Mouse (Mus musculus) neural tube, embryonic 10.5 days (tissue): ENCODE data around the gene Nek11.

Experiments used
- DNase-seq: peaks from one replicate; pipeline ENCODE4 v3.0.0-alpha.2; 2017; ENCODE audit warnings: low spot score; ENCODE audit errors: extremely low spot score

The Nek11 gene

DNA sequence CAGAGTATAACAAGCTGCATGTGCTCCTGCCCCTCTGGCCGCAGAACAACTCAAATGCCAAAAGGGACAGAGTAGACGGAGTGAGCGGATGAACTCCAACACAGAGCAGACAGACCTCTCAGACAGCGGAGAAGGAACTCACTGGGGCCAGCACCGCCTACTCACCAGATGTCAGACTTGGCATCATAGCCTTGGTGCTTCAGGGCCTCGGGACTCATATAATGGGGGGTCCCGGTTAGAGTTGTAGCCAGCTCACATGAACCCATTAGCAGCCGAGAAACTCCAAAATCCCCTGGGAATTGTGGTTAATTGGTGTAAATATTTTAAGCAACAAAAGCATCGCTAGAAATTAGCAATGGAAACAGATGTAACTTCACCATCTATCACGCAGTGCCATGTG lies 82.1 kb downstream of the Nek11 start:
- DNase-seq = no peak

DNA sequence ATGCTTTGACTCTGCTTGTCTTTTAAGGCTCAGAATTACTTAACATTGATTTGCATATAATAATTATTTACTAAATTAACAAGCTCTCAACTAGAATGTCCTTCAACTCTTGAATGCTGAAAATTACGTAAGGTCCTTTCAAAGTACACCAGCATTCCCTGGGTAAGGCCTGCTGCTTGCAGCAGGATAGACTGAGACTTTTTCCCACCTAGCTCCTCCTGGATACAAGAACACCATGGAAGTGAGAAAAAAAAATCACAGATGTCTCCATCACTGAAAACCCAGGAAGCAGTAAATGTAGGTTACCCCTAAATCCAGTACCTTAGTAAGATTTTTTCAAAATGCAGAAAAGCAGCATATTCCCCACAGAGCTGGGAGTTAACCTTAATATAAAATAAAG lies 82.6 kb downstream of the Nek11 start:
- no peak for DNase-seq

DNA sequence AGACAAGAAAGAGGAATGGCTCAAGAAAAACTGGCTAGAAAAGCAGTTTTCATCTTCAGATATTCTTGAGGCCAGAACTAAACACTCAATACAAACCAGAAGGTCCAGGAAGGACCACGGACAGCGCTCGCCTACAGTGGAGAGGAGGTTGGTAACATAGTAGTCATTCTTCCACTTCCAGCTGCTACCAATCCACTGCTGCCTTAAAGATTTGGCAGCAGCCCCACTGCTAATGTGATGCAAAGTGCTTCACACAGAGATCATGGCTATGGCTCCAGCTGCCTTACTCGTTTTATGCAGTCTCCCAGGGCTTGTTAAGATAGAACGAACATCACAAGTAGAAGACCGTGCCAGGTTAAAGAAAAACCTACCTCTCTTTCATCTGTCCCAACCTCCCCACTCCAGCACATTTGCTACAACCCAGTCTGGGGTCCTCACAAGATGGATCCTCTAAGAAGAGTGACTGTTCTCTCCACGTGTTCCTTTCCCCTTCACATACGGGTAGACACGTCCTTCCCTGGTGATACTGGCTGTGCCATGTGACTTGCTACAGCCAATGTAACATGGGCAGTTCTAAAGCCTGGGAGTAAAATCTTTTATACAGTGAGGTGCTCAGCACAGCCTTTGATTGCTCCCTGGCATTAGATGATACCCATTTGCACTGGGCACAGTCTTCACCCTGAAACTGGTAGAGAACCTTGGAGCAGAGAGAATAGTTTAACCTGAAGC lies 85.6 kb downstream of the Nek11 start:
- DNase-seq = no peak

DNA sequence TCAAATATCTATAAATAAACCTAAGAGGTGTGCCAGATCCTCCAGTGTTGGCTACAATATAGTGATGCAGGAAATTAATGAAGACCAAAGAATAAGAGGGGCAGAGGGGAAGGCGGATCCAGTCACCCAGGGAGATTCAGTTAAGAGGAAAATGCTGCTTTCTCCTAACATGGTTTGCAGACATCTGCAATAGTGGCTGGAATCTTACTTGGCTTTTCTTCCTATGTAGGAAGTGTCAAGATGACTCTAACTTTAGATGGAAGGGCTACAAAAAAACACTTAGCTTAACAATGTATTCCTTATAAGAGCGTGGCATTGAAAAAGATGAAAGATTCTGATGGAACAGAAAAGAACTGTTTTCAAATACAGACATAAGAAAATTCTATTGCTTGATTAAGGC lies 89.3 kb downstream of the Nek11 start:
- DNase-seq = no peak

DNA sequence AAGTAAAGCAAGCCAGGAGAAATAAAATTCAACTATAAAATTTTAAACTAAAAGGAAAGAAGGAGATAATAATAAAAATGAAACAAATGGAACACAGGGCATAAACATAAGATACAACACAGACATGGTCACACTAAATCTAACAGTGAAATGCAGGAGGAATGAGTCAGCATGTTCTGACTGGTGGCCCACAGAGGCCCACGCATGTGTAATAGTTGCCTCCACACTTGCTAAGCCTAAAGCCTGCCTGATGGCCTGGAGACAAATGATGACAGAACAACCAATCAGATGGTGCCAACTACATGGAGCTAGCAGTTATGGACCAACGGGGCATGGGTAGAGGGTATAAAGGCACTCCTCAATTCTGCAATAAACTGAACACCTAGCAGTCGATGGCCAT lies 93.1 kb downstream of the Nek11 start:
- no peak for DNase-seq

DNA sequence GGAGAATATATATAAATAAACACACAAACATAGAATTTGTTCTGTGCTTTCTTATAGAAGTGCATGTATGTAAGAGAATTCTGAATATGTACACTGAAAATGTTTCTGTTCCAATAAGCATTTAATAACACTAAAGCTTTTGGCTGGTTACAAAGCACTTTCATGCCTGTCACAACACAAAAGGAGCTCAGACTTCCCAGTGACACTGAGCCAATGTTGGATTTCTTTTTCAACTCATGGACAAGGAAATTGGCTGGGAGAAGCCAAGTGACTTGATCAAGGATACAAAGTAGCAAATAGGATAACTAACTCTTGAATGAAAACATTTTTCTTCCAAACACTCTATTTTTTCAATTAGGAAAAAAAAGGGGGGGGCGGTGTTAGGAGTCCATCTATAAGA lies 93.9 kb downstream of the Nek11 start:
- DNase-seq = no peak

DNA sequence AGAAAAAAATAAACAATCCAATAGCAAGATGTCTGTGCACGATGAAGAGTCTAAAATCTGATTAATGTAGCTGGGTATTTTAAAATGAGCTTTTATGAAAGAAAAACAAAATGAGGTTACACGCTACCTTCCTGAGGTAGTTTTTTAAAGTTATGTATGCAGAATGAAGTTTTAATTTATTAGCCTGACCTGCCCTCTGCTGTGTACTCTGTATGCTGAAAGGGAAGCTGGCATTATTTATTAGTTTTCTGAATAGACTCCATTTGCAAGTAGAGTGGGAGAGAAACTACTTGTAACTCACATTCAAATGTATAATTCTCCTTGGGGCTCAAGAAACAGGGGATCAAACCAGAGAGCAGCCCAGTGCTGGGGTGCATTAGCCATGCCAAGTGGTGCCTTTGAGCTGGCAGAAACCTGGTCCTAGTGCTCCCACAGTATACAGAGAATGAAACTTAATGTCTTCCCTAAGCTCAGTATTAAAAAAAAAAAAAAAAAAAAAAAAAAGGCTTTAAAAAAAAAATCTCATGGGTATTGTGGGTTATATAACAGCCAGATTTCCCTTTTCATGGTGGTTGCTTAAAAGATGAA lies 94.5 kb downstream of the Nek11 start:
- DNase-seq = no peak

DNA sequence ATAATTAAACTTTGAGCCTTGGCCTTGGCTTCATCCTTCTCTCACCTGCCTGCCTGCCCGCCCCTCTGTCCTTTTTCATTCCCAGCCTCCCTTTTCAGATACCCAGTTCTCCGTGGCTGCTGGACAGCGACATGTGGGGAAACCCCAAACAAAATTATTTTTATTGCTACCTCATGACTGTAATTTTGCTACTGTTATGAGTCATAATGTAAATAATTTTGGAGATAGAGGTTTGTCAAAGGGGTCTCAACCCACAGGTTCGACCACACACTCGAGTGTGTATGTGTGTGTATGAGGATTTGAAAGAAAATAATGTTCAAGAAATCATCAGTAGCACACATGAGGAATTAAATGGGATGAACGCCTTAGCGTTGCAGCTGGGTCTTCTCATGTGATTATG lies 110.7 kb downstream of the Nek11 start:
- DNase-seq = no peak

DNA sequence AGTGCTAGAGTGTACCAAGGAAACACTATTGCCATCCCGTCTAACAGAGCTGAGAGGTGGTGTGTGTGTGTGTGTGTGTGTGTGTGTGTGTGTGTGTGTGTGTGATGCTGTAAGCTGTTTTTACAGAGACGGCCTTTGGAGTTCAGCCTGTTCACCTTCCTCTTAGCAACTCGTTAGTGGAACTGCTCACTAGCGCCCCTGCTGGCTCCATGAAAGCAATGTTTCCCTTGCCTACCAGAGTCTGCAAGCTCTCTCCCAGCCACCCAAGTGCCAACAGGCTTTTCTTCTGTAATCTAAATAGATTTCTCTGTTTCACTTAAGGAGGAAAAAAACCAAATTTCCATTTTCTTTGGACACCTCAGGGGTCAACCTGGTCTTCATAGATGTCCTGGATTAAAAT lies 112.6 kb downstream of the Nek11 start:
- DNase-seq = peak; percentile 51

DNA sequence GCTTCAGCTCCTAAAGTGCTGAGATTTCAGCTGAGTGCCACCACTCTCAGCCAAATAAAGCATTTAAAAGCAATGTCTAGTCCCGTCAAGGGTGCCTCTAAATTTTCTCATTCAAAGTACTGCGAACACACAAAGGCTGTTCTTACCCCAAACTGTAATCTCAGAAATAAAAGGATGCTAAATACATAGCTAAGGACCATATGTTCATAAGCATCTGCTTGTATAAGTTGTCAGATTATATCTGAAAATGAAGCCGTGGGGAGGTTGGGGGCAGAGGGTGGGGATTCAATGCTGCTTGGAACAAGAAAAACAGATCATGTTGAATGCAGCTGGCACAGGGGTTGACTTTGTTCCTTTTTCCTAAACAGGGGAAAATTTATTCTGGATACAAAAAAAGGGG lies 120.4 kb downstream of the Nek11 start:
- no peak for DNase-seq

DNA sequence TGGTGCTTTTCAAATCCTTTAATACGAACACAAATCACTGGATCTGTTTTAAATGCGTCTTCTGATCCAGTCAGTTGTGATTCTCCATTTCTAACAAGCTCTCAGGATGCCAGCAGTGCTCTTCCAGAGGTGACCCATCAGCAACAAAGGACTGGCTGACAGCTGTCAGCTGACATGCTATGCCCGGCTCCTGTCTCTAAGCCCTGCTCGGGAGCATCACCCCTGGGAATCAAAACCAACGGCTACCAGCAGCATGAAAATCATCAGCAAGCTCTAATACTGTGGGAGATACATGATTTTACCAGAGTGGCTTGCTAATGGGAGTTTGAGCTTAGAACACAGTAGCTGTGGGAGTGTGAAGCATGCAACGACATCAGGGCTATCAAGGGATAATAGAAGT lies 121.0 kb downstream of the Nek11 start:
- DNase-seq = no peak

DNA sequence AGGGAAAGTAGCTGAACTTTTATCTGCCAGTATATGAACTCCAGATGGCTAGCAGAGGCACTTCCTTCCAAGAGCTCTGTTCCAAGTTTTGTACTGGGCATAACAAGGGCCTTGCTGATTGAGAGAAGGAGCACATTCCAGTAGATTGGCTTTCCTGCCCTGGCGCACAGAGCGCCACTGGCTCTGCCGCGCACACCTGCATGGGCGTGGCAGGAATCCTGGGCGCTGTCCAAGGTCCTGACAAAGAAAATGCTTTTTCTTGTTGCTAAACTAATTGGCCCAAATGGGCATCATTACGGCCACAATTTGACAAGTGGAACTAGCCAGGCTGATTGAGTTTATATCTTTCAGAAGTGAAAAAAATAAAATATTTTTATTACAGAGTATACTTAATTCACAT lies 123.1 kb downstream of the Nek11 start:
- DNase-seq = peak; percentile 30

DNA sequence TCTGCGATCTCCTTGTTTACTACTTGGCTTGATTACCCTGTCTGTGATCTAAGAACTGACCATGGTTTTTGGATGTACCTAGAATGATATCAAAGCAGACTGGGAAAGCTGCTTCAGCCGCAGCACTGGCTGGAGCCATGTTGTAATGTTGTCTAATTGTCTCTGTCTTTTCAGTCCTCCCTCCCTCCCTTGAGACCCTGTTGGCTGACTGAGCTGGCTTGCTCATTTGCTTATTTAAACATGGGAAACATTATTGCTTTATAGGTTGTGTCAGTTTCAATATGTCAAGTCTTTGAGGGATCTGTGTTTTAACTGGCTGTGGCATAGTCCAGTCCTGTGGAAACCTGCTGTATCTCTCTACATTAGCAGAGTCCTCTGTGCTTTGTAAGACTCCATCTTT lies 132.2 kb downstream of the Nek11 start:
- no peak for DNase-seq

DNA sequence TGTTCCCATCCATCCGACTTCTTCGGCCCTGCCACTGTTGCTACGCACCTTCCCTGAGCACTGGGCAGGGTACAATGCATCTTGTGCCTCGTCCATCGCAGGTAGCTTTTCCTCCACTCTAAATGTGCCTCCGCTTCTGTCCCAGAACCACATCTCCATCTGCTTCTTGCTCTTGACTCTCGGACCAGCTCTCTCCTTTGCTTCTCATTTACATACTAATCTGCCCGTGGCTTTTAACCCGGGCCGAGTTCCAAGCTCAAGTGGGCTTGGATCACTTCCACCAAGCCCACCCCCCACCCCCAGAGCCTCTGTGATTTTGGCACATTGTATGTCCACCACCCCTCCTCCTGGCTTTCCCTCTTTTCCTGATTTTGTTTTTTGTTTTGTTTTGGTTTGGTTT lies 137.7 kb downstream of the Nek11 start:
- no peak for DNase-seq

DNA sequence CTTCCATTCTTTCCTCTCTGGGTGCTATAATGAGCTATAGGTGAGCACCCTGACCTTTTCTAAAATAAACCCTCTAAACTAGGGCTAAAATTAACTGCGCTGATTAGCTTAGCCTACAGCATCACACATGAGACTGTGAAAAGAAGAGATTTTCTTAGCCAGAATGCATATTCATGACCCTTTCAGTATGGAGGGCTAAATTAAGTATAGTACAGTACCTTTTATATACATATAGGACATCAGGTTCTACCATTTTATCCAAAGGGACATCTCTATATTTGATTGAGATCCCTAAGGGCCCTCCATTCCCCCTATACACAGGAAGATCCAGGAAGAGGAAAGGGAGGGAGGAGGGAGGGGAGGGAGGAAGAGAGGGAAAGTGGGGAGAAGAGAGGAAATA lies 141.2 kb downstream of the Nek11 start:
- DNase-seq = no peak

DNA sequence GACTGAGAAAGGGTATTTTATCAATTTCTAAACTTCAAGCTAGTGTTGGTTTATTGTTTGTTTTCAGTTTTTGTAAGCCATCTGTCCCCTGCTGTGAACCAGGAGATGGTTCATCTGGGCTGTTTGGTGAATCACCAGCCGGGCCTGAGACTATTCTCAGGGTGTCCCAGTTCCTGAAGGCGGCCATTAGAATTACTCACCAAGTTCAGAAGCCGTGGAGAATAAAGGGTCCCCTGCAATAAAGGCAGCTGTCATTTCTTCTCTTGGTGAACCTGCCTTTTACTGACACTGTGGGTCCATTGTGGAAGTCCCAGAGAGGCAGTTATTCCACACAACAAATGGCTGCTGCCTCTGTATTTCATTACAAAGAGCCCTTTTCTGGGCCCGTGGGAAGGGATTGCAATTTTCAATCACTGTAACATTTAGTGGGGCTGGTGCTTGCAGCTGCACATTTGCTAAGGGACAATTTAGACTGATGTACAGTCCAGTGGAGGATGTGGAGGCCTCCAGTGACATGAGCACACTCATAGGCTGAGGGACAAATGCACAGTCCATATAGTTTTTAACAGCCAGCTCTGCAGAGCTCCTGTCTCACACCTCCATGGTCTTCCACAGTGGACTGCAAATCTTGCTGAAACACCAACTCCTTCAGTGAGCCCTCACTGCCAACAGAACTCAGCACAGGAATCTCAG lies 142.8 kb downstream of the Nek11 start:
- no peak for DNase-seq

DNA sequence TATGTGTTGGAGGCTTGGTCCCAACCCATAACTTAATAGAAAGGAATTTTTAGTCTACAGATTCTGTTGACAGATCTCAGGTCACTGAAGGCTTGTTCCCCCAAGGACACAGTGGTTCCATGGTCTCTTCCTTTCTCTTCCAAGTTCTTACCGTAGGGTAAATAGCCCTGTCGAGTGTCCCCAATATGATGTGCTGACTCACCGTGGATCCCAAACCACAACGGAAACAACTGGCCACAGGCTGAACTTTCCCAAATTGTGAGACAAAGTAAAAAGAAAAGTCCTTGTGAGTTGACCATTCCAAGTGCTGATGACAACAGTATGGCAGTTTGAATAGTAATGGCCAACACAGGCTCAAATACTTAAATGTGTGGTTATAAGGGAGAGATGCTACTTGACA lies 144.1 kb downstream of the Nek11 start:
- DNase-seq = no peak

DNA sequence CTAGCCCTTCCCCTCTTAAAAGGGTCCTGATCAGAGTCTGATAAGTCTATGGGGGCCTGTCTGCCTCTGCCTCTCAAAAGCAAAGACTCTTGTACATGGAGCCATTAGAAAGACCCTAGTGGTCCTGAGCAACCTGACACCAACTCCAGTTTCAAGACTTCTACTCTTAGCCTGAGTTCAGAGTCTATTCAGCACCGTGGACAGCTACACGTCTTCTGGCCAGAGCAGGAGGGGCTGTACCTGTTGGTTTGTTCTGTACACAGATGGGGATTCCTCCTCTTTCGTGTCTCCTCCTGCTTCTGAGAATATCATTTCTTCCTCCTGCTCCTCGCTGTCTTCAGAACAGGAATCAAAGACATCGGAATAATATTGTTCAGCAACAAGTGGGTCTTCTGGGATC lies 151.3 kb downstream of the Nek11 start:
- DNase-seq = peak; percentile 40

DNA sequence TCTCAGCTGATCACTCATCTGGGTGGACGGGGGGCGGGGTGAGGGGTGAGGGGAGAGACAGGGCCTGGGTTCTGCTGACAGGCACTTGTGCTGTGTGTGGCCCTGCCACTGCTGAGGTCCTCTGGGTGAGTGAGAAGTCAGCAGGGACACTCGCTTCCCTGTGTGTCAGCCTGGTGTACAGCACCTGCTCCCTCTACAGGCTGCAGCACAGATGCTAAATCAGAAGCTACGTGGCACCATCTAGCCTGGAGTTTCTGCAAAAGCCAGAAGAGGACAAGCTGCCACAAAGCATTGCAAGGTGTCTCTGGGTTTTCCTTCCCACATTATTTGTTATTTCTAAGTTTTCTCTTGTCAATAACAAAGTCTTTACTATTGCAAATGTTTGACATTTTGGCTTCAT lies 180.9 kb downstream of the Nek11 start:
- no peak for DNase-seq

DNA sequence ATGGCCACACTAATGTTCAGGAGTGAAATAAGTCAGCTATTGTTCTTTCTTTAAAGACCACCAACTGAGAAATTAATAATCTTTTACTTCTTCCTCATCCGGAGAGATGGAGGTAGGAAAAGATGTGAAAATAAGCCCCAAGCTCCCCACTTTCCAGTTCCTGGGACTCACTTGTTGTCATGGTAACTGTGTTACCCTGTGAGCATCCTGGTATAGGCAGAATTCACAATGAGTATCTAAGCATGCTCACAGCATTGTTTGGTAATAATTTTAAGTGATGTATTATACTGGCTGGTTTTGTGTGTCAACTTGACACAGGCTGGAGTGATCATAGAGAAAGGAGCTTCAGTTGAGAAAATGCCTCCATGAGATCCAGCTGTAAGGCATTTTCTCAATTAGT lies 195.0 kb downstream of the Nek11 start:
- no peak for DNase-seq

DNA sequence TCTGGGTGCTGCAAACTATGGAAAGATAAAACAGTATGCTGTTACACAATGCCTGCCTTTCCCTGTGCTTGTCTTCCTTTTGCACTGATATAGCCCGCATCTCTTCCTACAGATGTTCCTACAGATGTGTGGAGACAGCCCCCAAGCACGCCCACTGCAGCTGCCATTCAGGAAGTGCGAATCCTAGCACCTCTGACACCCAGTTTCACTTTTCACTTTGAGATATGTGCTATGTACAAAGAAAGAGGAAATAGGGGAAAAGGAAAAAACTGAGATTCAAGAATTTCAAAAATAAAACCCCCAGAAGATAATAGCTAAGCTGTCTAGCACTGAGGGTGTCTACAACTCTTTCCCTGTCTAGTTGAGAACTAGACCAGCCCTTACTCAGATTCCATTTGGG lies 208.6 kb downstream of the Nek11 start:
- no peak for DNase-seq

DNA sequence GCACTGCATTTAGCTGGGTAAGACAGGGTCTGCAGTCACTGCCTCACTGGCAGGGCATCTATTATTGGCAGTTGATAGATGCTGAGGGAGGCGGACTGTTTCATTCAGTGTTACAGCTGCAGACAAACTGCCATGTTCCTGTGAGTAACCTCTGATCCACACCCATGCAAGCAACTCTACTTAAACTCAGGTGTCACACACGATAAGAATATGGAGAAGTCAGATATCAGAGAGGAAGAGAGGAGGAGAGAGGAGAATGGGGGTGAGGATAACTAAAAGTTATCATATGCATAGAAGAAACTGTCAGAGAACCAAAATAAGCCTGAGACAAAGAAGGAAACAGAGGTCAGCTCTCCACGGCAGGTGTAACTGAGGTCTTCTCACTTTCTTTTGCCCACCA lies 212.9 kb downstream of the Nek11 start:
- DNase-seq = no peak

DNA sequence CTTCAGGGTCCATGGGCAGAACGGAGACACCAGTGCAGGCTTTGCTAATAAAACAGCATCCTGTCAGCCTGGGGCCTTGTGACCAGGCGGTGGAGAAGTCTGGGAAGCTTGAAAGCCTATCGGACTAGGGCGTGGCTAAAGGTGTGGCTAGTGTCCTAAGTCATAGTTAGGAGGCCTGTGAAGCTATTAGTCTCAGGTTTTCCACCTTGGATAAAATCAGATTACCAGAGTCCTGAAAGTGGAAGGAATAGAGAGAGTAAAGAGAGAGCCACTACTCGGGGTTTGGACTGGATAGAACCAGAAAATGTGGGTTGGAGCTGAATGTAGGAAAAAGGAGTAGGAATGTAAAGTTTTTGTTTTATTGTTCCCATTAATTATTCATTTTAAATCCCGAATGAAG lies 250.3 kb downstream of the Nek11 start, which contains the start of gene 1700080E11Rik:
Gene 1700080E11Rik (minus strand): TSS at position 101 of the 400 bp plus-strand sequence.
- DNase-seq = no peak
